Mouse (Mus musculus): ENCODE results near the gene Gm20388.

GRCm38 (mm10) chr8:122600666-122601065 lies 2690.0 kb downstream of the Gm20388 start:
- TF ChIP-seq POLR2A (IDR thresholded peaks at IDR 0.05; ENCODE audit: borderline replicate concordance, control insufficient read depth, low read depth, low read length) (no peak), CTCF (IDR thresholded peaks at IDR 0.05; ENCODE audit: control insufficient read depth, insufficient read depth, low read length) (no peak)

Measured in bone marrow, adult 2 months (tissue).